Mouse (Mus musculus): ENCODE measurements around the gene Mid1. TPM values are rescaled to one million over a fixed set of nuclear protein-coding genes. Genes with fewer than 3 reads are reported as not detected.

The Mid1 gene
- polyA plus RNA-seq, 2 experiments from 2014 or later, result 0.89 to 1.3 TPM

- ATAC-seq, result no peak
Measured at GRCm38 (mm10) chrX:169813673-169814072, 128.7 kb downstream of the Mid1 start.

GRCm38 (mm10) chrX:169826947-169827346 is 141.9 kb downstream of the Mid1 start:
- no peak for ATAC-seq

- ATAC-seq, result no peak
Measured at GRCm38 (mm10) chrX:169827720-169828119, 142.7 kb downstream of the Mid1 start.

- ATAC-seq, result peak; percentile 32
Measured at GRCm38 (mm10) chrX:169828136-169828535, 143.1 kb downstream of the Mid1 start.

- ATAC-seq, result no peak
Measured at GRCm38 (mm10) chrX:169830052-169830451, 145.1 kb downstream of the Mid1 start.

- no peak for ATAC-seq
Measured at GRCm38 (mm10) chrX:169837947-169838649, 153.1 kb downstream of the Mid1 start.

- no peak for ATAC-seq
Measured at GRCm38 (mm10) chrX:169838650-169838971, 153.6 kb downstream of the Mid1 start.

- no peak for ATAC-seq
Measured at GRCm38 (mm10) chrX:169843267-169843666, 158.3 kb downstream of the Mid1 start.

- ATAC-seq, result no peak
Measured at GRCm38 (mm10) chrX:169844150-169844772, 159.3 kb downstream of the Mid1 start.

GRCm38 (mm10) chrX:169846187-169846586 is 161.2 kb downstream of the Mid1 start:
- no peak for ATAC-seq

GRCm38 (mm10) chrX:169861194-169861720 is 176.3 kb downstream of the Mid1 start:
- no peak for ATAC-seq

GRCm38 (mm10) chrX:169862440-169862839 is 177.4 kb downstream of the Mid1 start:
- no peak for ATAC-seq

GRCm38 (mm10) chrX:169862848-169863247 is 177.8 kb downstream of the Mid1 start:
- peak; percentile 49 for ATAC-seq

GRCm38 (mm10) chrX:169863841-169864240 is 178.8 kb downstream of the Mid1 start:
- ATAC-seq, result no peak

- no peak for ATAC-seq
Measured at GRCm38 (mm10) chrX:169868223-169868622, 183.2 kb downstream of the Mid1 start.

- no peak for ATAC-seq
Measured at GRCm38 (mm10) chrX:169874475-169874874, 189.5 kb downstream of the Mid1 start.

GRCm38 (mm10) chrX:169879481-169880362 is 194.7 kb downstream of the Mid1 start:
- ATAC-seq, result peak; percentile 25

GRCm38 (mm10) chrX:169880363-169880711 is 195.3 kb downstream of the Mid1 start:
- peak; percentile 20 for ATAC-seq

- ATAC-seq, result peak; percentile 60
Measured at GRCm38 (mm10) chrX:169880826-169881225, 195.8 kb downstream of the Mid1 start.

GRCm38 (mm10) chrX:169881253-169882219 is 196.5 kb downstream of the Mid1 start:
- ATAC-seq, result no peak

- no peak for ATAC-seq
Measured at GRCm38 (mm10) chrX:169882220-169882609, 197.2 kb downstream of the Mid1 start.

All from activated CD4-positive, CD25-positive, alpha-beta regulatory T cell, adult 4 months (primary cell).